Mouse (Mus musculus): ENCODE results near the gene Yars2.

GRCm38 (mm10) chr16:16255874-16256273 is 46.9 kb upstream of the Yars2 start:
- TF ChIP-seq USF1 (IDR thresholded peaks at IDR 0.05; ENCODE audit: low read depth, low read length) (no peak), CHD1 (IDR thresholded peaks at IDR 0.05; ENCODE audit: low read depth, low read length) (no peak), TAL1 (IDR thresholded peaks at IDR 0.05; ENCODE audit: low read length) (no peak), MXI1 (IDR thresholded peaks at IDR 0.05; ENCODE audit: low read depth, low read length) (no peak), CTCF (IDR thresholded peaks at IDR 0.05 in 2 of 3, conservative IDR thresholded peaks at IDR 0.05 in 1 of 3; ENCODE audit: control insufficient read depth in 1 of 3, insufficient read depth in 1 of 3, low read depth in 2 of 3, low read length in 3 of 3, poor library complexity in 1 of 3, severe bottlenecking in 1 of 3) (no peak), POLR2A (IDR thresholded peaks at IDR 0.05; ENCODE audit: control insufficient read depth in 1 of 2, insufficient read depth in 1 of 2, low read depth in 1 of 2, low read length in 2 of 2, poor library complexity in 1 of 2) (no peak), GABPA (IDR thresholded peaks at IDR 0.05; ENCODE audit: low read depth, low read length) (no peak), TBP (IDR thresholded peaks at IDR 0.05; ENCODE audit: low read depth, low read length) (no peak), JUND (IDR thresholded peaks at IDR 0.05; ENCODE audit: low read depth, low read length) (no peak), CHD2 (IDR thresholded peaks at IDR 0.05; ENCODE audit: low read length) (no peak), RCOR1 (IDR thresholded peaks at IDR 0.05; ENCODE audit: low read depth, low read length) (no peak)

All from MEL (cell line).